In the genomic region with DNA sequence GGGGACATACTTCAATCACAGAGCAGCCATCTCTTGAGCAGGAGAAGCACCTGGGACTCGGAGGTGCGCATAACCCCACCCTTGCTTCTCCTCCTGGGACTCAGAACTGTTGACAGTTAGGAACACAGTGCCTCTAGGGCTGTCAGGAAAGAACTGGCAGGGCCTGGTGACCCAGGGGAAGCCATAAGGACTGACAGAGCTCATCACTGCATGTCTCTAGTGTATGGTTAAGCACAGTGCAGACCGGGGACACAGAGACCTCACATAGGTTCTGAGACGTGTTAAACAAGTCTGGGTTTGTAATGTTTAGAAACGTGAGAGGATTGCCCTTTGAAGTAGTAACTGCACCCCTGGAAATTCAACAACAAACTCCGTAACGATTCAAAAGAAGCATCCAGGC, we compare ENCODE assay signal across 17 mouse cellular contexts. TPM values are rescaled to one million over a fixed set of nuclear protein-coding genes. Genes with fewer than 3 reads are reported as not detected.
DNase-seq lines count a peak whose midpoint lies in the region; ATAC-seq and TF ChIP-seq lines count a peak whose summit lies in the region.
"Had no signal": no experiment of that assay in that cellular context is flagged by ENCODE, and none has a peak within 500 bp of the region (broad histone marks: within the 10 kb centered on the region; RNA-seq: fewer than 3 reads in every experiment).

No protein-coding gene starts in this region.

- DNase-seq in gastrocnemius, adult 2 months: no peak
- DNase-seq in gastrocnemius, adult 18-20 months (ENCODE audit: low spot score): no peak
- DNase-seq in limb, embryonic 11.5 days (ENCODE audit: low spot score): no peak
- no peak for DNase-seq in limb, embryonic 10.5 days (ENCODE audit: low spot score)
- no peak for DNase-seq in ES-E14 (ENCODE audit: low read depth, low spot score)
- DNase-seq in ovary, postnatal 10 days (ENCODE audit: low spot score): no peak
- DNase-seq in thymus, postnatal 14 days: no peak
- DNase-seq: embryo, embryonic 11 days; right cerebral cortex, adult 18-20 months had no signal

- intact Hi-C loops in gastrocnemius, adult 2 months (cut with DNase I): no loop called here

- ATAC-seq in limb, embryonic 11.5 days (ENCODE audit: insufficient number of reproducible peaks, low FRiP score, low TSS enrichment, low read depth): no peak
- no peak for ATAC-seq in intestine, postnatal 0 days
- ATAC-seq: hindbrain, embryonic 16.5 days had no signal

- 47% methylated on average over 7 of the region's 7 CpGs for WGBS in limb, embryonic 11.5 days
- 50% methylated on average over 7 of the region's 7 CpGs for WGBS in limb, embryonic 10.5 days
- 35% methylated on average over 7 of the region's 7 CpGs for WGBS in intestine, postnatal 0 days

- peaks cover 7% of the 10 kb centered on the region; the same call in 1 of the 2 replicates for H3K4me1 ChIP-seq in limb, embryonic 11.5 days (ENCODE audit: control insufficient read depth, insufficient read depth, low read length)
- peaks cover 29% of the 10 kb centered on the region for H3K4me1 ChIP-seq in limb, embryonic 10.5 days
- H3K4me1 ChIP-seq in ES-E14 (ENCODE audit: control insufficient read depth in 2 of 2, insufficient read depth in 2 of 2, low read length in 2 of 2, poor library complexity in 1 of 2): peaks cover 3 to 12% of the 10 kb centered on the region in 2 experiments; a peak in 3 of 4 replicates
- H3K4me1 ChIP-seq in intestine, postnatal 0 days (replicated peaks; ENCODE audit: control insufficient read depth, insufficient read depth, low read length): peaks cover 16% of the 10 kb centered on the region

- peak overlapping the region; percentile 66 for H3K27ac ChIP-seq in gastrocnemius, adult 2 months
- H3K27ac ChIP-seq in limb, embryonic 11.5 days (replicated peaks; ENCODE audit: low read depth, low read length): no peak overlapping the region
- H3K27ac ChIP-seq in limb, embryonic 10.5 days: no peak overlapping the region
- H3K27ac ChIP-seq in ES-E14 (ENCODE audit: insufficient read depth, low read depth, low read length, poor library complexity, severe bottlenecking): no peak overlapping the region
- peak overlapping the region; percentile 21; the same call in 1 of the 2 replicates for H3K27ac ChIP-seq in intestine, postnatal 0 days (ENCODE audit: low read depth, low read length)
- H3K27ac ChIP-seq: limb, embryonic 13.5 days; liver, embryonic 15.5 days; neural tube, embryonic 12.5 days had no signal

- no peaks in the 10 kb centered on the region for H3K27me3 ChIP-seq in limb, embryonic 11.5 days (ENCODE audit: control insufficient read depth, insufficient read depth, low read length)
- no peaks in the 10 kb centered on the region for H3K27me3 ChIP-seq in limb, embryonic 10.5 days (ENCODE audit: low read depth, poor library complexity, severe bottlenecking)
- no peaks in the 10 kb centered on the region for H3K27me3 ChIP-seq in intestine, postnatal 0 days (replicated peaks; ENCODE audit: control insufficient read depth, insufficient read depth, low read length)
- H3K27me3 ChIP-seq: heart, embryonic 12.5 days; limb, embryonic 13.5 days; liver, embryonic 15.5 days; neural tube, embryonic 12.5 days had no signal

- H3K9ac ChIP-seq in limb, embryonic 11.5 days (ENCODE audit: low read length): 0 out of 2 replicates have a peak overlapping the region, but pooled peaks have one; percentile 4
- H3K9ac ChIP-seq in ES-E14 (ENCODE audit: insufficient read depth, low read depth, low read length, poor library complexity, severe bottlenecking): 0 out of 2 replicates have a peak overlapping the region, but pooled peaks have one; percentile 14
- H3K9ac ChIP-seq in intestine, postnatal 0 days (ENCODE audit: low read depth, low read length): no peak overlapping the region
- H3K9ac ChIP-seq: heart, embryonic 12.5 days; limb, embryonic 13.5 days; liver, embryonic 15.5 days; neural tube, embryonic 12.5 days had no signal

- H3K4me3 ChIP-seq in gastrocnemius, adult 2 months: no peak overlapping the region
- no peak overlapping the region for H3K4me3 ChIP-seq in limb, embryonic 11.5 days (ENCODE audit: low read depth, low read length)
- no peak overlapping the region for H3K4me3 ChIP-seq in limb, embryonic 10.5 days
- H3K4me3 ChIP-seq in ES-E14 (ENCODE audit: insufficient read depth in 1 of 2, low read depth in 1 of 2, low read length in 2 of 2, poor library complexity in 1 of 2, severe bottlenecking in 1 of 2): peak overlapping the region in 1 of 2 experiments; percentile 36; a peak in 1 of 4 replicates
- no peak overlapping the region for H3K4me3 ChIP-seq in intestine, postnatal 0 days (ENCODE audit: low read depth, low read length)
- H3K4me3 ChIP-seq: erythroblast, embryonic 14.5 days; heart, embryonic 12.5 days; limb, embryonic 13.5 days; liver, embryonic 15.5 days; midbrain, embryonic 10.5 days; neural tube, embryonic 12.5 days had no signal

- no peaks in the 10 kb centered on the region for H3K36me3 ChIP-seq in limb, embryonic 11.5 days (ENCODE audit: control insufficient read depth, insufficient read depth, low read length)
- H3K36me3 ChIP-seq in limb, embryonic 10.5 days: peaks cover 2% of the 10 kb centered on the region; the same call in 1 of the 2 replicates
- H3K36me3 ChIP-seq in ES-E14 (ENCODE audit: control insufficient read depth, insufficient read depth, low read length, poor library complexity, severe bottlenecking): no peaks in the 10 kb centered on the region
- H3K36me3 ChIP-seq in intestine, postnatal 0 days (ENCODE audit: control insufficient read depth, insufficient read depth): no peaks in the 10 kb centered on the region
- H3K36me3 ChIP-seq: heart, embryonic 12.5 days; limb, embryonic 13.5 days; liver, embryonic 15.5 days; midbrain, embryonic 10.5 days; neural tube, embryonic 12.5 days had no signal

- no peak overlapping the region for H3K4me2 ChIP-seq in limb, embryonic 11.5 days (ENCODE audit: low read depth, severe bottlenecking)
- no peak overlapping the region for H3K4me2 ChIP-seq in intestine, postnatal 0 days (replicated peaks; ENCODE audit: low read depth)
- H3K4me2 ChIP-seq: heart, embryonic 12.5 days; liver, embryonic 15.5 days; neural tube, embryonic 12.5 days had no signal

- in situ Hi-C loops in ES-E14 (cut with MboI; ENCODE audit: low sequenced_read_pairs in 2 of 2, unreplicated experiment in 2 of 2): no loop called here

- H3K9me3 ChIP-seq in limb, embryonic 11.5 days (ENCODE audit: control insufficient read depth, low read length): no peaks in the 10 kb centered on the region
- no peaks in the 10 kb centered on the region for H3K9me3 ChIP-seq in limb, embryonic 10.5 days (replicated peaks)
- H3K9me3 ChIP-seq in ES-E14 (ENCODE audit: control insufficient read depth, insufficient read depth, low read depth, low read length): no peaks in the 10 kb centered on the region
- H3K9me3 ChIP-seq in intestine, postnatal 0 days (ENCODE audit: control insufficient read depth): no peaks in the 10 kb centered on the region
- H3K9me3 ChIP-seq: heart, embryonic 12.5 days; limb, embryonic 13.5 days; liver, embryonic 15.5 days; midbrain, embryonic 10.5 days; neural tube, embryonic 12.5 days had no signal

- no peak for TF ChIP-seq CTCF in gastrocnemius, adult 2 months (IDR thresholded peaks at IDR 0.05)
- no peak for TF ChIP-seq CTCF in intestine, postnatal 0 days (IDR thresholded peaks at IDR 0.05; ENCODE audit: low read depth)

TF ChIP-seq in ES-E14, 5 proteins besides CTCF, POLR2A, EP300 and RAD21:
- TF ChIP-seq MAFK (IDR thresholded peaks at IDR 0.05; ENCODE audit: insufficient read depth, low read depth, low read length) (no peak), HCFC1 (IDR thresholded peaks at IDR 0.05; ENCODE audit: borderline replicate concordance, insufficient read depth, low read length) (no peak)

RNA-seq across cellular contexts. Expression of a gene that starts 8.1 kb away (rescaled TPM):
- 1 to 10 TPM; 3.9 to 5.7 TPM for total RNA-seq in gastrocnemius, adult 2 months (2021)
- 1 to 10 TPM; 4.4 to 5.4 TPM for total RNA-seq in gastrocnemius, adult 18-20 months (2021)
- polyA plus RNA-seq in limb, embryonic 11.5 days (2014; fragmentation: Nextera tagmentation; extraction: Ambion mirVana): 2.9 and 4.1 TPM in 2 replicates
- 1.8 and 2.3 TPM in 2 replicates for polyA plus RNA-seq in limb, embryonic 10.5 days (2016; fragmentation: Nextera tagmentation; extraction: Ambion mirVana)
- total RNA-seq in ES-E14 (2012; rRNA removed): 20.5 and 21.3 TPM in 2 replicates
- polyA plus RNA-seq in intestine, postnatal 0 days (2015; fragmentation: Nextera tagmentation; extraction: Ambion mirVana): 5.9 and 6.7 TPM in 2 replicates

RNA-seq across cellular contexts. Expression of a gene that starts 48.3 kb away (rescaled TPM):
- total RNA-seq in gastrocnemius, adult 2 months (2021): 1 to 10 TPM; 3.5 to 8.5 TPM
- total RNA-seq in gastrocnemius, adult 18-20 months (2021): 1 to 10 TPM; 3.2 to 7.2 TPM
- 73.4 and 75.8 TPM in 2 replicates for polyA plus RNA-seq in limb, embryonic 11.5 days (2014; fragmentation: Nextera tagmentation; extraction: Ambion mirVana)
- 63.2 and 65.4 TPM in 2 replicates for polyA plus RNA-seq in limb, embryonic 10.5 days (2016; fragmentation: Nextera tagmentation; extraction: Ambion mirVana)
- 8.0 and 12.6 TPM in 2 replicates for total RNA-seq in ES-E14 (2012; rRNA removed)
- 40.3 and 40.5 TPM in 2 replicates for polyA plus RNA-seq in intestine, postnatal 0 days (2015; fragmentation: Nextera tagmentation; extraction: Ambion mirVana)

RNA-seq across cellular contexts. Expression of a gene that starts 55.3 kb away (rescaled TPM):
- 100 to 1,000 TPM in 1 of 2 experiments, 10 to 100 TPM in 1; 99.8 to 100 TPM for total RNA-seq in gastrocnemius, adult 2 months (2021)
- 100 to 1,000 TPM in 1 of 2 experiments, 10 to 100 TPM in 1; 98.9 to 104 TPM for total RNA-seq in gastrocnemius, adult 18-20 months (2021)
- polyA plus RNA-seq in limb, embryonic 11.5 days (2014; fragmentation: Nextera tagmentation; extraction: Ambion mirVana): 59.0 and 59.3 TPM in 2 replicates
- 58.6 and 69.9 TPM in 2 replicates for polyA plus RNA-seq in limb, embryonic 10.5 days (2016; fragmentation: Nextera tagmentation; extraction: Ambion mirVana)
- 27.5 and 28.9 TPM in 2 replicates for total RNA-seq in ES-E14 (2012; rRNA removed)
- polyA plus RNA-seq in intestine, postnatal 0 days (2015; fragmentation: Nextera tagmentation; extraction: Ambion mirVana): 19.0 and 20.4 TPM in 2 replicates

Comparison
In these comparisons a context has a peak if more than half of its experiments do, and no peak if none do; other contexts are left out.
1. H3K27ac ChIP-seq: peak in gastrocnemius, adult 2 months (single experiment) and intestine, postnatal 0 days (single experiment); none in limb, embryonic 11.5 days (single experiment), limb, embryonic 10.5 days (single experiment) and ES-E14 (single experiment).